Mouse (Mus musculus): ENCODE measurements at regions not wholly inside any gene's neighbourhood (a gene's known extent, or its start where the extent isn't known, plus 50 kb on each side); places are given as distances from the start of the nearest gene placed in this dataset.

- DNase-seq, result no peak
These were observed 253.4 kb upstream of the Prok2 start for GRCm38 (mm10) chr6:99979614-99980013.

GRCm38 (mm10) chr6:99978164-99978746 is 252.1 kb upstream of the Prok2 start:
- DNase-seq, result no peak

GRCm38 (mm10) chr6:99976144-99976543 is 250.0 kb upstream of the Prok2 start:
- DNase-seq, result no peak

- no peak for DNase-seq
These were observed 249.3 kb upstream of the Prok2 start for GRCm38 (mm10) chr6:99975486-99975885.

GRCm38 (mm10) chr6:99974464-99974863 is 248.3 kb upstream of the Prok2 start:
- DNase-seq, result no peak

- no peak for DNase-seq
These were observed 245.2 kb upstream of the Prok2 start for GRCm38 (mm10) chr6:99971376-99971775.

GRCm38 (mm10) chr6:99968889-99969288 is 242.7 kb upstream of the Prok2 start:
- peak; percentile 26 to 48 for DNase-seq

GRCm38 (mm10) chr6:99967465-99967864 is 241.3 kb upstream of the Prok2 start:
- DNase-seq, result peak; percentile 48 to 67

GRCm38 (mm10) chr6:99964540-99964939 is 238.3 kb upstream of the Prok2 start:
- DNase-seq, result no peak

- peak in 1 of 2 experiments; percentile 50 for DNase-seq
These were observed 237.8 kb upstream of the Prok2 start for GRCm38 (mm10) chr6:99964007-99964406.

- DNase-seq, result no peak
These were observed 233.2 kb upstream of the Prok2 start for GRCm38 (mm10) chr6:99959371-99959770.

GRCm38 (mm10) chr6:99954832-99955830 is 228.9 kb upstream of the Prok2 start:
- DNase-seq, result peak; percentile 32 to 68

GRCm38 (mm10) chr6:99953980-99954776 is 228.0 kb upstream of the Prok2 start:
- DNase-seq, result no peak

- DNase-seq, result no peak
These were observed 224.6 kb upstream of the Prok2 start for GRCm38 (mm10) chr6:99950811-99951210.

- no peak for DNase-seq
These were observed 220.7 kb upstream of the Prok2 start for GRCm38 (mm10) chr6:99946917-99947316.

GRCm38 (mm10) chr6:99946481-99946880 is 220.3 kb upstream of the Prok2 start:
- DNase-seq, result no peak

GRCm38 (mm10) chr6:99945691-99946090 is 219.5 kb upstream of the Prok2 start:
- no peak for DNase-seq

- DNase-seq, result no peak
These were observed 216.8 kb upstream of the Prok2 start for GRCm38 (mm10) chr6:99942958-99943357.

- no peak for DNase-seq
These were observed 213.9 kb upstream of the Prok2 start for GRCm38 (mm10) chr6:99940118-99940517.

- no peak for DNase-seq
These were observed 213.2 kb upstream of the Prok2 start for GRCm38 (mm10) chr6:99939382-99939781.

- no peak for DNase-seq
These were observed 212.8 kb upstream of the Prok2 start for GRCm38 (mm10) chr6:99938949-99939348.

GRCm38 (mm10) chr6:99936716-99937115 is 210.5 kb upstream of the Prok2 start:
- no peak for DNase-seq

- DNase-seq, result no peak
These were observed 209.2 kb upstream of the Prok2 start for GRCm38 (mm10) chr6:99935373-99935772.
